Mouse (Mus musculus) C2C12 (cell line): ENCODE results near the gene 2310022B05Rik. TPM values are rescaled to one million over a fixed set of nuclear protein-coding genes. Genes with fewer than 3 reads are reported as not detected.

ENCODE experiments used
- H3K27me3 ChIP-seq: one replicate; pipeline ENCODE4 v1.6.1; 2011; ENCODE audit not compliant: control insufficient read depth, insufficient read depth, insufficient read length
- H3K36me3 ChIP-seq: one replicate; pipeline ENCODE4 v1.6.1; 2011; ENCODE audit not compliant: control insufficient read depth, insufficient read depth
- H3K4me3 ChIP-seq: one replicate; pipeline ENCODE4 v1.5.1; 2011; ENCODE audit warnings: mild to moderate bottlenecking, control low read depth; ENCODE audit not compliant: poor library complexity, insufficient read depth, severe bottlenecking
- H3K79me2 ChIP-seq: one replicate; pipeline ENCODE4 v1.6.1; 2011; ENCODE audit not compliant: control insufficient read depth, insufficient read depth
- H3K79me3 ChIP-seq: one replicate; pipeline ENCODE4 v1.6.1; 2011; ENCODE audit warnings: low read depth, control low read depth
- H3ac ChIP-seq: one replicate; pipeline ENCODE3; 2011; ENCODE audit warnings: low read depth; ENCODE audit not compliant: control insufficient read depth, insufficient read length
- CEBPB ChIP-seq: IDR thresholded peaks from one replicate; pipeline ENCODE4 v1.6.1; 2011; ENCODE audit warnings: low read depth, mild to moderate bottlenecking, control low read depth, moderate library complexity
- CTCF ChIP-seq: IDR thresholded peaks from one replicate; pipeline ENCODE4 v1.5.1; 2011; ENCODE audit not compliant: control insufficient read depth, insufficient read depth, insufficient read length
- FOSL1 ChIP-seq: IDR thresholded peaks from one replicate; pipeline ENCODE4 v1.8.0; 2011; ENCODE audit warnings: mild to moderate bottlenecking, low read length; ENCODE audit not compliant: poor library complexity, insufficient read depth, severe bottlenecking
- MAX ChIP-seq: IDR thresholded peaks from one replicate; pipeline ENCODE4 v1.6.1; 2011; ENCODE audit warnings: mild to moderate bottlenecking, control low read depth
- MYOD1 ChIP-seq: IDR thresholded peaks from one replicate; pipeline ENCODE4 v1.6.1; 2011; ENCODE audit warnings: low read depth; ENCODE audit not compliant: control insufficient read depth, insufficient read length
- MYOG ChIP-seq: IDR thresholded peaks from one replicate; pipeline ENCODE4 v1.6.1; 2011; ENCODE audit not compliant: control insufficient read depth, insufficient read length; ENCODE audit errors: extremely low read depth
- USF1 ChIP-seq: IDR thresholded peaks from one replicate; pipeline ENCODE4 v1.6.1; 2011; ENCODE audit warnings: low read depth, mild to moderate bottlenecking, control low read depth, moderate library complexity
- polyA plus RNA-seq: library from polyadenylated mRNA; unstranded; fragments of >200 nt; fragmentation: generic; extraction: Trizol; gene quantifications from one replicate; pipeline ENCODE4 v1.2.1, GENCODE M21; 2012; ENCODE audit warnings: missing spikeins

2310022B05Rik gene
- polyA plus RNA-seq, 1 experiment: 52.1 TPM

DNA sequence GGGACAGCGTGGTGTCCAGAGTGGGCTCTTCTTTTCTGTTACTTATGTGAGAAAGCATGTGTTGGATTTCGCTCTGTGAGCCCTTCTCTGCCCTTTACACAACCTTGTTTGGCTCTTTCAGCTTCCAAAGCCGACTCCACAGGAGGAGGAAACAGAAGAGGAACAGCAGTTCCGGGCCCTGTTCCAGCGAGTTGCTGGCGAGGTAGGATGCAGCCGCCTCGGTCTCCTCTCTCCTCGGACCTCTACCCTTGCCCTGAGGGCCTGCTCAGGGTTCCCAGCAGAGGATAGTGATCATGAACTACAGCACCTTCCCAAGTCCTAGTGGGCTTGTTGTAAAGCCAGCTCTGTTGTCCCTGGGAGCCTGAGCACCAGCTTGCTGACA is 54.2 kb downstream of the 2310022B05Rik start:
- no peaks in the 10 kb centered on the region for H3K79me3 ChIP-seq
- H3K36me3 ChIP-seq: no peaks in the 10 kb centered on the region
- H3K27me3 ChIP-seq: peaks cover 68% of the 10 kb centered on the region
- H3K79me2 ChIP-seq: no peaks in the 10 kb centered on the region
- no peak overlapping the region for H3K4me3 ChIP-seq
- no peak overlapping the region for H3ac ChIP-seq
- TF ChIP-seq MYOD1 (no peak), CEBPB (no peak), USF1 (no peak), FOSL1 (no peak), MYOG (no peak), MAX (no peak), CTCF (no peak)

DNA sequence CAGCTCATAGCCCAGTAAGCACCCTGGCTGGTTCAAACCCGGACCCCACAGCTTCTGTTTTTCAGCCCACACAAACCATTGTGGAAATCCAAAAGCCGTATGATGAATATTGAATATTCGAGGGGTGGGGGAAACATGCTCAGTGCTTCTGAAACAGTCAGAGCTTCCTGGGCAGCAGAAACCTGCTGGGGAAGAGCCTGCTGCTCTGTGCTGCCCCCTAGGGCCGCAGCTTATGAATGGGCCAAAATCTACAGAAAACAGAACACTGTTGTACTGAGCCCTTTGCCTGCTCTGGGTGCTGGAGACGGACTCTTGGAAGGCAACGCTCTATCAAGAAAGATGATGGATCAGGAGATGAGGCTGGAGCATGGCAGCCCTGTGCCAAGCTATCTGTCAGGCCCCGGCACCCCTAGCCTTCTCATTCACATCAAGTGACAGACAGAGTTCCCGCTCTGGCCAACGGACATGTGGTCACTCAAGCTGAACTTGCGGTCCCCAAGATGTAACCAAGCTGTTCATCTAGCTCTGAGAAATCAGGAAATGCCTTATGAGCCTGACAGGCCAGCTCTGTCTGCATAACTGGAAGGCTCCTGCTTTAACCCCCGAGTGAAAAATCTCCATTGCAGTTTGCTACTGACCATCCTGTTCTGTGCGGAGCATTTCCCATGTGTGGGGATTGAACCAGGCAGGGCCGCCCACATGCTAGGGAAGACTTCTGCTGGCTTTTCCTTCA is 54.8 kb downstream of the 2310022B05Rik start:
- TF ChIP-seq USF1: no peak
- TF ChIP-seq CEBPB: no peak
- no peak for TF ChIP-seq CTCF
- no peak for TF ChIP-seq MYOD1
- TF ChIP-seq MYOG: no peak
- TF ChIP-seq FOSL1: no peak
- TF ChIP-seq MAX: no peak
- Histone ChIP-seq H3ac (no peak overlapping the region), H3K79me3 (no peaks in the 10 kb centered on the region), H3K79me2 (no peaks in the 10 kb centered on the region), H3K27me3 (peaks cover 71% of the 10 kb centered on the region), H3K4me3 (no peak overlapping the region), H3K36me3 (no peaks in the 10 kb centered on the region)

DNA sequence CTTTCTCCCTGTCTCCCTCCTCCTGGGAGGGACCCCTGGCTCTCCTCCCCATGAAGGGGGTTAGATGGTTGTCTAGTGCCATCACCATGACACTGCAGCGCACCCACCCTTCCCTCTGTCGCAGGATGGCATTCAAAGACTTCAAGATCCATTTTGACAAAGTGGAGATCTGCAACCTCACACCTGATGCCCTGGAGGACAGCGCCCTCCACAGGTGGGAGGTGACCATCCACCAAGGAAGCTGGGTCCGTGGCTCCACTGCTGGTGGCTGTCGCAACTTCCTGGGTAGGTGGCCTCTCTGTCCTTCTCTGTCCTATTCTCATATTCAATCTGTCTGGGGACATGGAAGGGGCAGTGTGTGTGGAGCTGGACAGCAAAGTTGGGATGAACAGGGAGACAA is 59.1 kb downstream of the 2310022B05Rik start:
- TF ChIP-seq MYOD1: no peak
- no peak for TF ChIP-seq MYOG
- TF ChIP-seq CEBPB: no peak
- no peak for TF ChIP-seq FOSL1
- no peak for TF ChIP-seq CTCF
- no peak for TF ChIP-seq MAX
- no peak for TF ChIP-seq USF1
- H3K27me3 ChIP-seq: peaks cover 49% of the 10 kb centered on the region
- no peak overlapping the region for H3K4me3 ChIP-seq
- H3K79me2 ChIP-seq: no peaks in the 10 kb centered on the region
- no peak overlapping the region for H3ac ChIP-seq
- H3K79me3 ChIP-seq: no peaks in the 10 kb centered on the region
- H3K36me3 ChIP-seq: no peaks in the 10 kb centered on the region

DNA sequence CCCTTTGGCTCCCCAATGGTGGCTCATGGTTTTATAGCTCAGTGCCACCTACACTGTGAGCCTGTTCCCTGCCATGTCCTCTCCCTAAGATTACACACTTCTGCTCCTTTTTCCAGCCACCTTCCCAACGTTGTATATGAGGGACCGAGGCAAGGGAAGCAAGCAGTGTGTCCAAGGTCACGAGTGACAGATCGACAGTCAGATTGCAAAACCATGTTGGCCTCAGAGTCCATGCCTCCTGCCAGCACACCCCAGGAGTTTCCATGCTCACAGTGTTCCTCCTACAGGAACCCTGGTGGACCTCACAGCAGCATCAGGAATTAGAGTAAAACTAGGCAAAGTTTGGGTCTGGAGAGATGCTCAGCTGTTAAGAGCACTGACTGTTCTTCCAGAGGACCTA is 73.8 kb downstream of the 2310022B05Rik start:
- peaks cover 26% of the 10 kb centered on the region for H3K27me3 ChIP-seq
- H3K79me3 ChIP-seq: no peaks in the 10 kb centered on the region
- TF ChIP-seq MYOG (no peak), FOSL1 (no peak), MYOD1 (no peak), CEBPB (no peak), USF1 (no peak)
- H3ac ChIP-seq: no peak overlapping the region
- no peaks in the 10 kb centered on the region for H3K36me3 ChIP-seq
- H3K79me2 ChIP-seq: no peaks in the 10 kb centered on the region
- no peak overlapping the region for H3K4me3 ChIP-seq

DNA sequence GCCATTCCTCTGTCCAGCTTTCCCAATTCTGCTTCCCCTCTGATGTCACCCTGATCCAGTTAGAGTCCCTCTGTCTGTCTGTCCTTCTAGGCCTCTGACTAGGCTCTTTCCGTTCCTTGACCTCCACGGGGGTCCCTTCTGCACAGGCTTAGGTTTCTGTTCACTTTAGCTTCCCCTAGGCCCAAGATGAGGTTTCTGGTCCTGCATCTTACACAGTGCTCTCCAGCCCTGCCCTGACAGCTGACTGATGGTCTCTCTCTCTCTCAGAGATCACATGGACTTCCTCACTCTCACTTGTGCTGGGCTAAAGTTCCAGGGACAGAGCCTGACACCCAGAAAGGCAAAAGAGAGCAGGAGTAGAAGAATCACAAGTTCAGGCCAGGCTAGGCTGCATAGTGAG is 76.6 kb downstream of the 2310022B05Rik start:
- peaks cover 29% of the 10 kb centered on the region for H3K27me3 ChIP-seq
- no peaks in the 10 kb centered on the region for H3K36me3 ChIP-seq
- no peaks in the 10 kb centered on the region for H3K79me3 ChIP-seq
- no peak overlapping the region for H3K4me3 ChIP-seq
- TF ChIP-seq MYOG: no peak
- TF ChIP-seq CTCF: no peak
- TF ChIP-seq USF1: no peak
- no peak for TF ChIP-seq MYOD1
- TF ChIP-seq CEBPB: no peak
- no peak for TF ChIP-seq MAX
- TF ChIP-seq FOSL1: no peak
- no peak overlapping the region for H3ac ChIP-seq
- no peaks in the 10 kb centered on the region for H3K79me2 ChIP-seq

Other genes with a start within 250 kb of the 2310022B05Rik start
- not detected for gene Pgbd5, start 223.7 kb downstream of the 2310022B05Rik start, polyA plus RNA-seq
- gene Cog2, start 142.6 kb downstream of the 2310022B05Rik start, polyA plus RNA-seq: 27.6 TPM
- gene Agt, start 93.7 kb downstream of the 2310022B05Rik start, polyA plus RNA-seq: not detected
- gene Capn9, start 87.3 kb downstream of the 2310022B05Rik start, polyA plus RNA-seq: not detected
- 23.0 TPM for gene Ttc13, start 58.6 kb upstream of the 2310022B05Rik start, polyA plus RNA-seq
- gene Arv1, start 58.8 kb upstream of the 2310022B05Rik start, polyA plus RNA-seq: 11.4 TPM
- gene Fam89a, start 88.5 kb upstream of the 2310022B05Rik start, polyA plus RNA-seq: 1.5 TPM
- gene Trim67, start 129.7 kb upstream of the 2310022B05Rik start, polyA plus RNA-seq: not detected
- gene Gnpat, start 199.7 kb upstream of the 2310022B05Rik start, polyA plus RNA-seq: 59.9 TPM
- 27.9 TPM for gene 2810004N23Rik, start 199.8 kb upstream of the 2310022B05Rik start, polyA plus RNA-seq
- 10.7 TPM for gene Exoc8, start 234.3 kb upstream of the 2310022B05Rik start, polyA plus RNA-seq
- 9.1 TPM for gene Sprtn, start 234.5 kb upstream of the 2310022B05Rik start, polyA plus RNA-seq